Mouse (Mus musculus) lung, embryonic 16.5 days (tissue): ENCODE data around the gene Olfr821. TPM values are rescaled to one million over a fixed set of nuclear protein-coding genes. Genes with fewer than 3 reads are reported as not detected.

Source experiments
- polyA plus RNA-seq: library from polyadenylated mRNA; unstranded; fragments of >200 nt; fragmentation: Nextera tagmentation; extraction: Ambion mirVana; gene quantifications from 2 replicates; pipeline ENCODE4 v1.2.1, GENCODE M21; 2015

The Olfr821 gene
- polyA plus RNA-seq, 1 experiment from 2014 or later, result not detected

Other genes with a start within 250 kb of the Olfr821 start
- not detected in 2 replicates for gene Olfr810, start 235.4 kb upstream of the Olfr821 start, polyA plus RNA-seq
- gene Olfr811, start 226.0 kb upstream of the Olfr821 start, polyA plus RNA-seq, result not detected in 2 replicates
- gene Olfr812, start 184.3 kb upstream of the Olfr821 start, polyA plus RNA-seq, result not detected in 2 replicates
- not detected in 2 replicates for gene Olfr813, start 175.0 kb upstream of the Olfr821 start, polyA plus RNA-seq
- gene Olfr814, start 150.5 kb upstream of the Olfr821 start, polyA plus RNA-seq, result not detected in 2 replicates
- gene Olfr815, start 124.5 kb upstream of the Olfr821 start, polyA plus RNA-seq, result not detected in 2 replicates
- not detected in 2 replicates for gene Olfr816, start 114.8 kb upstream of the Olfr821 start, polyA plus RNA-seq
- gene Olfr818, start 81.2 kb upstream of the Olfr821 start, polyA plus RNA-seq, result not detected in 2 replicates
- gene Olfr819, start 63.1 kb upstream of the Olfr821 start, polyA plus RNA-seq, result not detected in 2 replicates
- gene Olfr247, start 54.2 kb upstream of the Olfr821 start, polyA plus RNA-seq, result not detected in 2 replicates
- gene Gm10310, start 45.3 kb upstream of the Olfr821 start, polyA plus RNA-seq, result not detected in 2 replicates
- not detected in 2 replicates for gene Olfr820, start 17.7 kb upstream of the Olfr821 start, polyA plus RNA-seq
- gene Olfr822, start 40.9 kb downstream of the Olfr821 start, polyA plus RNA-seq, result not detected in 2 replicates
- not detected in 2 replicates for gene Olfr823, start 85.0 kb downstream of the Olfr821 start, polyA plus RNA-seq
- gene Olfr824, start 99.7 kb downstream of the Olfr821 start, polyA plus RNA-seq, result not detected in 2 replicates
- gene Olfr825, start 136.4 kb downstream of the Olfr821 start, polyA plus RNA-seq, result not detected in 2 replicates
- gene Olfr826, start 153.8 kb downstream of the Olfr821 start, polyA plus RNA-seq, result not detected in 2 replicates
- not detected in 2 replicates for gene Olfr827, start 184.1 kb downstream of the Olfr821 start, polyA plus RNA-seq
- not detected in 2 replicates for gene Neurod4, start 249.9 kb downstream of the Olfr821 start, polyA plus RNA-seq